Mouse (Mus musculus): ENCODE measurements around the gene 9430038I01Rik.

9430038I01Rik gene

DNA sequence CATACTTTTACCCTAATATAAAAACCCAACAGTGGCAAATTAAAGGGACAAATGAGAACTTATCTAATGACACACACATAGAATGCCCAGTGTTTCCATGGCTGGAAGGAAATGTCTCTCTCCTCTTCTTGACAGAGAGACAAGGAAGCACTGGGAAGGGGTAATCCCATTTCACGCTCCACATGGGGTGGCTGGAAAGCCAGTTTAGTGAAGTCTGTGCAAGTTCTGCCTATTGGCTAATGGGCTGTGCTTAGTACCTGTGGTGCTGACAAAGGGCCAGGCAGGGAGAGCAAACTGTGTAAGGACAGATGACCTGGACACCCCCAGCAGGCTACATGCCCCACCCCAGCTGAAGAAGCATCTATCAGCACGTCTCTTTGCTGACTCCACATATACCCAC is 40.4 kb downstream of the 9430038I01Rik start:
- in situ Hi-C loops (cut with MboI, MseI), result no loop called here

DNA sequence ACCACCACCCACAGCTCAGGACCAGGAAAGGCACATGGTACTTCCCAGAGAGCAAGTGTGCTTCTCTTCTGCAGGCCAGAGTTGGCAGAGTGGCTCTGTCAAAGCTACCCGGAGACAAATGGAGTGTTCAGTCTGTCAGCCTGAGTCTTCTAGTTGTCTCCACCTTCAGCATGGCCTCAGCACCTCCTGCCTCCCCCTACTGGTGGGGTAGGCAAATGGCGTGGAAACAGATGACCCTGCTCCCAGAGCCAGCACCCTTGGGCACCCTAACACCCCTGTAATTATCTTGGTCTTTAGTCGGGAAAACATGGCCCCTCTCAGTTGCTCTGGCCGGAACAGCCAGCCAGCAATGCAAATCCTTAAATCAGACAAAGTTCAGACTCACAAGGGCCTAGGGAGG is 43.8 kb downstream of the 9430038I01Rik start:
- in situ Hi-C loops (cut with MboI, MseI), result no loop called here

DNA sequence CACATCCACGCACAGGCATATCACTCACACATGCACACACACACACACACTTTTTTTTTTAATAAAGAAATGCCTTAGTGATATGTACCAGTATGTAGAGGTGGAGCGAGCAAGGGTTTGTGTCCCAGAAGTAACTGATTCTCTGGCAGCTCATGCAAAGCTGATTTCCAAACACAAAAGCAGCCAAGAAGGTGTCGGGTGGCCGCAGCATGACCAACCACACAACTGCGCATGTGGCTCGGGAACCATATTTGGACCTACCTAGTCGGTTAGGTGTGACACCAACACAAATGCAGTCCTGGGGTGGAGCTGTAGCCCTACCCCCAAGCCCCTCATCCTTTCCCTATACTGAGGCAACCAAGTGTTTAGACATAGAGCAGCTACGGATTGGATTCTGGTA is 45.5 kb downstream of the 9430038I01Rik start:
- in situ Hi-C loops (cut with MboI, MseI), result no loop called here

DNA sequence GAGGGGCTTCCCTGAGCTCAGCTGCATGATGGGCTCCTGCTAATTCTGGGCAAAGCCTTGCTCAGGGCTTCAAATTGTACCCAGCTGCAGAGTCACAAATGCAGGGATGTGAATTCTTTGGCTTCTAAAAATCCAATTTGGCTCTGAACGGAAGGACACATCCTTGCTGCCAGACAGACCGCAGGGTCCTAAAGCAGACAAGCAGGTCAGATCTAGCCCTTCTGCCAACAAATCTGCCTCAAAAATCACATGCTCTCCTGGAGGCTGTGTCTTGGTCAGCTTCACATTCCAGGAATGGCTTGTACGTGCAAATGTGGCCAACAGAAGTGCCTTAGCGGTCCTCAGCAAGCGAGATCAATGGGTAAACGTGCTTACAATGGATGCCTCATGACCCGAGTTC is 46.0 kb downstream of the 9430038I01Rik start:
- in situ Hi-C loops (cut with MboI, MseI), result no loop called here

DNA sequence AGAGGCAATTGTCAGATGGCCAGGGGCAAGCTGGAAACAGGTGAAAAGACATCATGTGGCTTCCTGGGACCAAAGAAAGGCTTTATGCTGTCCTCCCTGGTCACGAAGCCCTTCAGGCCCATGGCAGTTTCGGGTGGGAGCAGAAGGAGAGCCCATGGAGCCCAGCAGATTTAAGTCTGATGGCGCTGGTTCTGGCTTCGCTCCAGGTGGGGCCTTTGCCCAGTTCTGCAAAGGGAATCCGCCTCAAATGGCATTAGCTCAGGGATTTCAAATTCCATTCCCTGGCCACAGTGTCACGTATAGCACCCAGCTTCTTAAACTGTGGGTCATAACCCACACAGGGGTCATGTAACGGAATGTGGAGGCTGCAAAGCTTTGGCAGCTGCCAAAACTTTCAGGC is 63.7 kb downstream of the 9430038I01Rik start:
- in situ Hi-C loops (cut with MboI, MseI), result no loop called here

DNA sequence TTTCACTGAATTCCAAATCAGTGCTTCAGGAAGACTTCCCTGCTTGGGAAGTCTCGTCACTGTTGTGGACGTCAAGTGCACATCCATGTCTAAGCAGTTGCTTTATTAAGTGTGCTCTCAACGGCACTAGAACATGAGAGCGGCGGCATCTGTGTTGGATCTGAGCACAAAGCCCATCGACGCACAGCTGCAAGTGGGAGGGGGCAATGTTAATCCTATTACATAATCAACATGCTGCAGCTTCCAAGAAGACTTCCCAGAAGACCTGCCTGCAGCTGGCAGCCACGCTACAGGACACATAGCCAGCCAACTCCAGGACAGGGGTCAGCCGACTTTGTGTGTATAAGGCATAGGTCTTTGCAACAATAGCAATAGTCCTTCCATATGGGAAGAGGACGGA is 64.5 kb downstream of the 9430038I01Rik start:
- in situ Hi-C loops (cut with MboI, MseI), result no loop called here

DNA sequence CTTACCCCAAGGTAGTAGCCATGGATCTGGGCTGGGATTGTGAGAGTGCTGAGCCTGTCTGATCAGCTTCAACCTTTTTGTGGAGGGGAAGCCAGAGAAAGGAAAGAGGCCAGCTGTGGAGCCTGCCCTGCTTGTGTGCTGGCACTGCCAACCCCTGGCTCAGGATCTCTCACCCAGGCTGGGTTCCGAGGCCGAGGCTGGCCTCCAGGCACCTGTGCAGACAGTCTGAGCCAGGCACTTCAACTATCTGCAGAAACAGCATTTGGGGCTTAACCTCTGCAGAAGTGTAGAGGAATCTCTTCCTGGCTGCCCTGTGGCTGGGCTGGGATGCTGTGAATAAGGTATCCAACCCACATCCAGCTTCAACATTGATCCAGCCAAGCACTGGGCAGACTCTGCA is 76.6 kb downstream of the 9430038I01Rik start:
- in situ Hi-C loops (cut with MboI, MseI), result no loop called here

Measured in regulatory T cell (primary cell).